Mouse (Mus musculus): Measurements from ENCODE around the gene Obp2b. TPM values are rescaled to one million over a fixed set of nuclear protein-coding genes. Genes with fewer than 3 reads are reported as not detected.

Obp2b gene
- total RNA-seq, 2 experiments from 2014 or later: not detected

DNA sequence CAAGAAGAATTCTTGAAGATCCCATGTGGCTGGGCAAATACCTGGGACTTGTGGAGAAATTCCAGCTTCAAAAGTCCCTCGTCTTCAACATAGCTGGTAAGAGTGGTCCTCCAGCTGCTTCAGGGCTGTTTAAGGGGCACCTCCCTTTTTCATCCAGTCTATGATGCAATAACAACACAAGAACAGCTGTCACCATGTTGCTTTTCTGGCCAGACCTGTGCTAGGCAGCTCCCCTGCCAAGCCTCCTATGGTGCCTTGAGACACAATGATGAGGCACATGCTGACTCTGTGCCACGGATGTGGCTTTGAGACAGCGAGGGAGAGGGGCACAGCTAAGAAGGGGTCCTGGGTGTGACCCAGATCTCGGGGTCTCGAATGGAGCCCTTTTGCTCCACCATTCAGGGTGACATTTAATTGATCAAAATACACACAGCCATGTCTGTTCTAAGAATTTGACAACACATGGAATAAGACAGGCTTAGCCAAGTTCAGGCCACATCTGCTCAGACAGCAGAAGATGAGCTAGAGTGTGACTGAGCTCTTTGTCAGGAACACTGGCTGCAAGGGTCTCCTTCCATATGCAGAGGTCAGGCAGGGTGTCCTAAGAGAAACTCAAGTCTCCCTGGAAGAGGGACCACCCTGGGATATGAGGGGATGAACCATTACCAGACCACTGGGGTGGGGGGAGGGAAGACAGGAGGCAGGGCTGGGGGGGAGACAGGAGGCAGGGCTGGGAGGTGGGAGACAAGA, 48.9 kb downstream of the Obp2b start:
- no peak for DNase-seq
- TF ChIP-seq CTCF (IDR thresholded peaks at IDR 0.05): no peak
- Histone ChIP-seq H3K4me3 (no peak overlapping the region), H3K27ac (no peak overlapping the region)
- intact Hi-C loops (cut with DNase I): no loop called here

DNA sequence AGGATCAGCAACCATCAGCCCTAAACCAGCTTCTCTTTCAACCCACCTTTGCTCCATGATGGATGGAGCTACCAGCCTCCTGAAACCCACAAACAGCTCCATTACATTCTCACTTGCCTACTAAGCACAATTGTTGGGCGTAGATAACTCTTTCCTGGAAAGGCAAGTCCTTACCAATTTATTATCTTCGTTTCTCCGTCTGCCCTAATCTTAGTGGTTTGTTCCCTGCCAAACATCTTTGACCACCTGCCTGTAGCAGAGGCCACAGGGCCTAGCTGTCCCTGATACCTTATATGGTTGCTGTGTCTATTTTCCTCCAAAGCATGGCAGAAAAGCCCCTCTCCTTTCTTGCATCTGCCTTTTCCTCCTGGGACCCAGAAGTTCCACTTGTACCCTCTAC, 52.3 kb downstream of the Obp2b start:
- H3K4me3 ChIP-seq: no peak overlapping the region
- H3K27ac ChIP-seq: no peak overlapping the region
- TF ChIP-seq CTCF (IDR thresholded peaks at IDR 0.05): no peak
- intact Hi-C loops (cut with DNase I): no loop called here
- DNase-seq: no peak

Other genes with a start within 250 kb of the Obp2b start
- not detected for gene Lcn12, start 243.1 kb upstream of the Obp2b start, total RNA-seq (2021)
- 10 to 100 TPM; 76.9 to 88.4 TPM for gene Fbxw5, start 236.3 kb upstream of the Obp2b start, total RNA-seq (2021)
- gene C8g, start 235.3 kb upstream of the Obp2b start, total RNA-seq (2021): 1 to 10 TPM; 1.1 to 1.6 TPM
- 10 to 100 TPM; 12.4 to 13.1 TPM for gene Traf2, start 190.1 kb upstream of the Obp2b start, total RNA-seq (2021)
- gene Edf1, start 179.2 kb upstream of the Obp2b start, total RNA-seq (2021): 100 to 1,000 TPM; 152 to 179 TPM
- 1 to 10 TPM; 1.6 to 4.0 TPM for gene Mamdc4, start 162.2 kb upstream of the Obp2b start, total RNA-seq (2021)
- gene Phpt1, start 161.8 kb upstream of the Obp2b start, total RNA-seq (2021): 10 to 100 TPM; 52.7 to 64.7 TPM
- not detected for gene Ajm1, start 155.3 kb upstream of the Obp2b start, total RNA-seq (2021)
- gene Rabl6, start 128.5 kb upstream of the Obp2b start, total RNA-seq (2021): 10 to 100 TPM; 85.6 to 95.2 TPM
- gene Ccdc183, start 119.3 kb upstream of the Obp2b start, total RNA-seq (2021): not detected
- gene Tmem141, start 115.0 kb upstream of the Obp2b start, total RNA-seq (2021): 10 to 100 TPM; 14.9 to 15.1 TPM
- gene Fcna, start 109.0 kb upstream of the Obp2b start, total RNA-seq (2021): 1 to 10 TPM; 1.8 to 5.3 TPM
- gene Lcn8, start 83.9 kb upstream of the Obp2b start, total RNA-seq (2021): 1 to 10 TPM; 3.3 to 5.1 TPM
- gene Lcn5, start 79.1 kb upstream of the Obp2b start, total RNA-seq (2021): not detected
- gene Lcn6, start 60.2 kb upstream of the Obp2b start, total RNA-seq (2021): not detected
- gene Lcn10, start 54.3 kb upstream of the Obp2b start, total RNA-seq (2021): not detected
- not detected for gene Obp2a, start 37.0 kb upstream of the Obp2b start, total RNA-seq (2021)
- gene Bmyc, start 30.3 kb upstream of the Obp2b start, total RNA-seq (2021): 10 to 100 TPM; 11.4 to 13.1 TPM
- not detected for gene Lcn3, start 28.6 kb downstream of the Obp2b start, total RNA-seq (2021)
- gene Lcn11, start 40.0 kb downstream of the Obp2b start, total RNA-seq (2021): not detected
- not detected for gene Gm13539, start 45.2 kb downstream of the Obp2b start, total RNA-seq (2021)
- not detected for gene Glt6d1, start 78.8 kb downstream of the Obp2b start, total RNA-seq (2021)
- gene Lcn9, start 86.1 kb downstream of the Obp2b start, total RNA-seq (2021): not detected
- gene Sohlh1, start 110.2 kb downstream of the Obp2b start, total RNA-seq (2021): not detected
- under 1 TPM in 1 of 2 experiments, not detected in 1; 0.05 TPM for gene Kcnt1, start 126.7 kb downstream of the Obp2b start, total RNA-seq (2021)
- 10 to 100 TPM; 43.7 to 55.7 TPM for gene Camsap1, start 246.3 kb downstream of the Obp2b start, total RNA-seq (2021)

Data from gastrocnemius, adult 2 months (tissue).